Mouse (Mus musculus): ENCODE data around the gene Cpsf3. TPM values are rescaled to one million over a fixed set of nuclear protein-coding genes. Genes with fewer than 3 reads are reported as not detected.

Cpsf3 gene
- polyA plus RNA-seq, 1 experiment from 2014 or later: 113 TPM

GRCm38 (mm10) chr12:21301932-21302331 is 16.7 kb downstream of the Cpsf3 start:
- ATAC-seq (ENCODE audit: low FRiP score): no peak
- H3K9ac ChIP-seq: no peak overlapping the region
- H3K4me3 ChIP-seq: no peak overlapping the region
- peaks cover 88% of the 10 kb centered on the region for H3K36me3 ChIP-seq
- no peak overlapping the region for H3K4me2 ChIP-seq (replicated peaks)
- H3K4me1 ChIP-seq: no peaks in the 10 kb centered on the region
- H3K9me3 ChIP-seq (replicated peaks): no peaks in the 10 kb centered on the region
- no peaks in the 10 kb centered on the region for H3K27me3 ChIP-seq
- H3K27ac ChIP-seq: no peak overlapping the region
- 93% methylated on average over 8 of the region's 8 CpGs for WGBS

DNA sequence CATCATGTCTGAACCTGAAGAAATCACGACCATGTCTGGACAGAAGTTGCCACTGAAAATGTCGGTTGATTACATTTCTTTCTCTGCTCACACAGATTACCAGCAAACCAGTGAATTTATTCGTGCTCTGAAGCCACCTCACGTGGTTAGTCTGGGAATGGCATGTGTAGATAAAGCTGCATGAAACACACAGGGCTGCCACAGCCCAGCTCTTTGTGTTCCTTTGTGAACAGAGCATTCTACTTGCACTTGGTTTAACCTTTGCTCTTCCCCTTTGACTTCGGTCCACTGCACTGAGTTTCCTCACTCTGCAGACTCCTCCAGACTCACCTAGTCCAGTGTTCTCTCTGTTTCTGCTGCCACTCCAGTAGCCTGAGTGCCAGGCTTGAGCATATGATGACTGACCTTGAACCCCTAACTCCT is 17.2 kb downstream of the Cpsf3 start:
- no peaks in the 10 kb centered on the region for H3K9me3 ChIP-seq (replicated peaks)
- no peaks in the 10 kb centered on the region for H3K4me1 ChIP-seq
- H3K27me3 ChIP-seq: no peaks in the 10 kb centered on the region
- no peak overlapping the region for H3K4me3 ChIP-seq
- H3K27ac ChIP-seq: no peak overlapping the region
- ATAC-seq (ENCODE audit: low FRiP score): no peak
- WGBS: 88% methylated on average over 5 of the region's 5 CpGs
- no peak overlapping the region for H3K9ac ChIP-seq
- peaks cover 87% of the 10 kb centered on the region for H3K36me3 ChIP-seq
- H3K4me2 ChIP-seq (replicated peaks): no peak overlapping the region

GRCm38 (mm10) chr12:21305741-21306140 is 20.6 kb downstream of the Cpsf3 start:
- no peak overlapping the region for H3K4me2 ChIP-seq (replicated peaks)
- no peak for ATAC-seq (ENCODE audit: low FRiP score)
- H3K27me3 ChIP-seq: no peaks in the 10 kb centered on the region
- H3K4me3 ChIP-seq: no peak overlapping the region
- H3K9me3 ChIP-seq (replicated peaks): no peaks in the 10 kb centered on the region
- peaks cover 91% of the 10 kb centered on the region for H3K36me3 ChIP-seq
- 83% methylated on average over 4 of the region's 4 CpGs for WGBS
- no peaks in the 10 kb centered on the region for H3K4me1 ChIP-seq
- H3K9ac ChIP-seq: no peak overlapping the region
- no peak overlapping the region for H3K27ac ChIP-seq

DNA sequence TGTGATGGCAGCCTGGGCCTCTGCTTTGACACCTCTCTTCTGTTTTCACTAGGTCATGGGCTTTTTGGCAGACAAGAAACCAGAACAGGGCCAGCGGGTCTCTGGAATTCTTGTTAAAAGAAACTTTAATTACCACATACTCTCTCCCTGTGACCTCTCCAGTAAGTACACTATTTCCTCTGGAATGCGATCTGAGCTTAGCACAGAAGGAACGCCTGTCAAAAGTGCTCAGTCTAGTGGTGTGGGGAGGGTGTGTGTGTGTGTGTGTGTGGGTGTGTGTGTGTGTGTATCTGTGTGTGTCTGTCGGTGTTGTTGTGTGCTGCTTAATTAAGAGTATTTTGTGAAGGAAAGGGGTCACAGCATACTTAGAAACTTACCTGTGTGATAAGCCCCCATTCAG is 21.5 kb downstream of the Cpsf3 start:
- Histone ChIP-seq H3K4me3 (no peak overlapping the region), H3K27ac (no peak overlapping the region), H3K4me2 (replicated peaks) (no peak overlapping the region), H3K4me1 (no peaks in the 10 kb centered on the region), H3K9me3 (replicated peaks) (no peaks in the 10 kb centered on the region), H3K9ac (no peak overlapping the region), H3K27me3 (no peaks in the 10 kb centered on the region), H3K36me3 (peaks cover 92% of the 10 kb centered on the region)
- no peak for ATAC-seq (ENCODE audit: low FRiP score)
- WGBS: 87% methylated on average over 4 of the region's 4 CpGs

DNA sequence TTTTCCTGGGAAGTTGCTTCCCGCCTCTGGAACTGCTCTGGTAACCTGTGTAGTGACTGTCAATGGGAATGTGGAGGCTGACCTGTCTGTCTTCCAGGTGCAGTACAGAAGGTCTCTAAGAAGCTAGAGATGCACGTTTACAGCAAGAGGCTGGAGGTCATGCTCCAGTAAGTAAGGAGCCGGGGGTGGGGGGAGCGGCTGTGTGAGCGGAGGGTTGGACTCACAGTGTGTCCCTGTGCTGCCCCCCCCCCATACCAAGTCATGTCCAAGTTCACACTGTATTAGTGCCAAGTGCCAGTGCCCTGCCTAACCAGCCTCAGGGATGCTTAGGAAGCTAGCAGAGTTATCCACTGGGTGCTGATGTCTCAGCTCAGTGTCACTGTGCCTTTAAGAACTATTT is 27.0 kb downstream of the Cpsf3 start:
- WGBS: 97% methylated on average over 5 of the region's 5 CpGs
- Histone ChIP-seq H3K4me3 (no peak overlapping the region), H3K9ac (no peak overlapping the region), H3K4me2 (replicated peaks) (no peak overlapping the region), H3K4me1 (peaks cover 3% of the 10 kb centered on the region), H3K9me3 (replicated peaks) (no peaks in the 10 kb centered on the region), H3K36me3 (peaks cover 76% of the 10 kb centered on the region), H3K27me3 (no peaks in the 10 kb centered on the region; the same call in 1 of the 2 replicates), H3K27ac (no peak overlapping the region)
- no peak for ATAC-seq (ENCODE audit: low FRiP score)

- 2% methylated on average over 58 of the region's 59 CpGs for WGBS
- H3K27ac ChIP-seq: peak within 1 kb of the TSS; percentile 67; the same call in 1 of the 2 replicates
- peak within 1 kb of the TSS; percentile 79 for H3K9ac ChIP-seq
- peak within 1 kb of the TSS; percentile 64 for H3K4me2 ChIP-seq (replicated peaks)
- H3K27me3 ChIP-seq: no peaks in the 10 kb centered on the region; the same call in 1 of the 2 replicates
- H3K4me3 ChIP-seq: peak within 1 kb of the TSS; percentile 70
- H3K9me3 ChIP-seq (replicated peaks): no peaks in the 10 kb centered on the region
- H3K4me1 ChIP-seq: peaks cover 4% of the 10 kb centered on the region
- ATAC-seq (ENCODE audit: low FRiP score): peak; percentile 91
- peaks cover 45% of the 10 kb centered on the region for H3K36me3 ChIP-seq
These were observed 31.0 kb downstream of the Cpsf3 start, which contains the start of gene Iah1 for GRCm38 (mm10) chr12:21315923-21316868. Iah1 (plus strand) TSS chr12:21316389.

DNA sequence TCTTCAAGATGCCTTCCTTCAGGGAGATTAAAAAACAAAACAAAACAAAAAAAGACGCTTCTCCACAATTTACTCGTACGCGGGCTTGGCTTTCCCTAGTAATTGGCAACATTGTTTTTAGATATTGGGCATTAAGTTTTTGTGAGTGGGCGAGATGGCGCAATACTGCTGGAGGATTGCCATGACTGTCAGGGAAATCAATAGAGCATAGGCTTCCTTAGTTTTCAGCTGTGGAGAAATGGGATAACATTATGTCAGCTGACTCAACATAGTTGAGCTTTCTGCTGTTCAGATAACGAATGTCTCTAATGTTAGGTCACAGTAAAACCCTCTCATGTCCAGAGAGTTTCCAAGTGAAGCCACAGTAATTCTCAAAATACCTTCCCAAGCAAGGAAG is 31.7 kb downstream of the Cpsf3 start:
- peaks cover 41% of the 10 kb centered on the region for H3K36me3 ChIP-seq
- H3K4me2 ChIP-seq (replicated peaks): peak overlapping the region; percentile 64
- H3K4me3 ChIP-seq: peak overlapping the region; percentile 70
- no peak for ATAC-seq (ENCODE audit: low FRiP score)
- H3K4me1 ChIP-seq: peaks cover 4% of the 10 kb centered on the region
- H3K9ac ChIP-seq: peak overlapping the region; percentile 79; the same call in 1 of the 2 replicates
- no peaks in the 10 kb centered on the region; the same call in 1 of the 2 replicates for H3K27me3 ChIP-seq
- H3K27ac ChIP-seq: no peak overlapping the region
- H3K9me3 ChIP-seq (replicated peaks): no peaks in the 10 kb centered on the region
- 49% methylated on average over 7 of the region's 7 CpGs for WGBS

DNA sequence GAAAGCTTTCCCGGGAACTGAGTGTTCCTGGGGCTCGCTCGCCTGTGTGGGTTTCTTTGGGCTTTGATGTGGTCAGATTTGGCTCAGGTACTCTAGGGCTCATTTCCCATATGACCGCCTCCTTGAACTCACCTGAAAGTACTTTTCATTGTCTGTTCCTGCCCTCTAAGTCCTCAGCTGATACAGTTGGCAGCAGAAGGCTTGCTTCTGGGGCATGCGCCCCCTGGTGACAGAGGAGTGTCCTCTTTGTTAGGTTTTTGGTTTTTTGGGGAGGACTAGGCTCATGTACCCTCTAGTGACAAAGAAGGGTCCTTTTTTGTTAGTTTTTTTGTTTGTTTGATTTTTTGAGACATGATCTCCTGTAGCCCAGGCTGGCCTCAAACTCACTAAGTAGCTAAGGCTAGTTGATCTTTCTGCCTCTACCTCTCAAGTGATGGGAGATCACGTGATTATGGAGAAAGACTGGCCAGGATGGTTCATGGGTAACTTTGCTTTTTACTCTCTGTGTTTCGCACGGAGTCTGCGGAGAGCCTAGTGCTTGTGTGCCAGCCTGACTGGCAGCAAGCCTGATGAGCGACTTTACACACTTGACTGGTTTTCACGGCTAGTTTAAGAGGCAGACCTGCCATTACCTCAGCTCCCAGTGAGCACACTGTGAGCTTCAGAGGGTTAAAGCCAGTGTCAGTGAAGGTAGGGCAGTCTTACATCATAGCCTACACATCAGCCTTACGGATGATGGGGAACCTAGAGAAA is 33.1 kb downstream of the Cpsf3 start:
- Histone ChIP-seq H3K27me3 (no peaks in the 10 kb centered on the region; the same call in 1 of the 2 replicates), H3K9me3 (replicated peaks) (no peaks in the 10 kb centered on the region), H3K4me2 (replicated peaks) (no peak overlapping the region), H3K4me1 (peaks cover 4% of the 10 kb centered on the region), H3K36me3 (peaks cover 36% of the 10 kb centered on the region), H3K4me3 (no peak overlapping the region), H3K9ac (no peak overlapping the region), H3K27ac (no peak overlapping the region)
- ATAC-seq (ENCODE audit: low FRiP score): no peak
- WGBS: 78% methylated on average over 12 of the region's 12 CpGs

DNA sequence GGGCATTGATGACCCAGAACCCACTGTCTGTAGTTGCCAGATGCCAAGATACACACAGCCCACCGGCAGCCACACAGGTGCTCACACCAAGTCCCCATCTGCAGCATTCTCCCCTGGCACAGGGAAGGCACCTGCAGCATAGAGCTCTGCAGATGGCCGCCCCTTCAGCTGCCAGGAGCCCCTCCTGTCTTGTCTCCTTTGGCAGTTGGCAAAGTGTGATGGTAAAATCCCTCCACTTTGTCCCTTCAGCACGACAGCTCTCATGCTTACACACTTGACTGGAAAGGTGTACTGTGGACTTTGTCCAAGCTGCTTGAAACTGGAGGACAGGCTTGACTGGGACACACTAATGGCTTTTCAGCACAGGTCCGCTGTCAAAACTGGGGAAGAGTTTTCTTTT is 35.1 kb downstream of the Cpsf3 start:
- H3K36me3 ChIP-seq: peaks cover 30% of the 10 kb centered on the region
- H3K4me3 ChIP-seq: no peak overlapping the region
- ATAC-seq (ENCODE audit: low FRiP score): no peak
- H3K27ac ChIP-seq: no peak overlapping the region
- 92% methylated on average over 4 of the region's 4 CpGs for WGBS
- H3K27me3 ChIP-seq: no peaks in the 10 kb centered on the region; the same call in 1 of the 2 replicates
- H3K4me1 ChIP-seq: peaks cover 4% of the 10 kb centered on the region
- no peaks in the 10 kb centered on the region for H3K9me3 ChIP-seq (replicated peaks)
- no peak overlapping the region for H3K9ac ChIP-seq
- H3K4me2 ChIP-seq (replicated peaks): no peak overlapping the region

- Histone ChIP-seq H3K36me3 (peaks cover 38% of the 10 kb centered on the region), H3K4me3 (no peak overlapping the region), H3K27me3 (no peaks in the 10 kb centered on the region; the same call in 1 of the 2 replicates), H3K27ac (no peak overlapping the region), H3K4me2 (replicated peaks) (no peak overlapping the region), H3K4me1 (peaks cover 4% of the 10 kb centered on the region), H3K9ac (no peak overlapping the region), H3K9me3 (replicated peaks) (no peaks in the 10 kb centered on the region)
- ATAC-seq (ENCODE audit: low FRiP score): no peak
- 82% methylated on average over 9 of the region's 9 CpGs for WGBS
These were observed 36.0 kb downstream of the Cpsf3 start for GRCm38 (mm10) chr12:21321170-21321569.

GRCm38 (mm10) chr12:21322296-21322695 is 37.1 kb downstream of the Cpsf3 start:
- Histone ChIP-seq H3K4me1 (no peaks in the 10 kb centered on the region), H3K27me3 (no peaks in the 10 kb centered on the region), H3K27ac (no peak overlapping the region), H3K36me3 (peaks cover 45% of the 10 kb centered on the region), H3K9me3 (replicated peaks) (no peaks in the 10 kb centered on the region), H3K4me3 (no peak overlapping the region), H3K4me2 (replicated peaks) (no peak overlapping the region), H3K9ac (no peak overlapping the region)
- WGBS: 89% methylated on average over 4 of the region's 4 CpGs
- no peak for ATAC-seq (ENCODE audit: low FRiP score)

GRCm38 (mm10) chr12:21322856-21323255 is 37.7 kb downstream of the Cpsf3 start:
- no peaks in the 10 kb centered on the region for H3K9me3 ChIP-seq (replicated peaks)
- no peaks in the 10 kb centered on the region for H3K4me1 ChIP-seq
- no peak overlapping the region for H3K4me2 ChIP-seq (replicated peaks)
- H3K36me3 ChIP-seq: peaks cover 50% of the 10 kb centered on the region
- WGBS: 89% methylated on average over 9 of the region's 9 CpGs
- H3K4me3 ChIP-seq: no peak overlapping the region
- H3K27ac ChIP-seq: no peak overlapping the region
- ATAC-seq (ENCODE audit: low FRiP score): no peak
- H3K27me3 ChIP-seq: no peaks in the 10 kb centered on the region
- no peak overlapping the region for H3K9ac ChIP-seq
